Mouse (Mus musculus) embryonic facial prominence, embryonic 13.5 days (tissue): ENCODE measurements around the gene Slco4c1. TPM values are rescaled to one million over a fixed set of nuclear protein-coding genes. Genes with fewer than 3 reads are reported as not detected.

Experiments
- ATAC-seq: fragments of 200-750 bp; cut with Nextera tagmentation; 2 replicates; pipeline ENCODE4 v1.8.0; 2017; ENCODE audit warnings: low read depth; ENCODE audit not compliant: insufficient number of reproducible peaks, insufficient read depth, low FRiP score, low TSS enrichment
- H3K27ac ChIP-seq: fragments of 300-500 bp; sonication (generic); 2 replicates; pipeline ENCODE4 v1.5.1; 2015; ENCODE audit warnings: moderate library complexity, mild to moderate bottlenecking, inconsistent platforms
- H3K27me3 ChIP-seq: fragments of 300-500 bp; sonication (generic); 2 replicates; pipeline ENCODE4 v1.6.1; 2015; ENCODE audit warnings: mild to moderate bottlenecking, inconsistent platforms
- H3K36me3 ChIP-seq: fragments of 300-500 bp; sonication (generic); 2 replicates; pipeline ENCODE4 v1.6.1; 2015; ENCODE audit warnings: mild to moderate bottlenecking, inconsistent platforms
- H3K4me1 ChIP-seq: fragments of 300-500 bp; sonication (generic); 2 replicates; pipeline ENCODE4 v1.6.1; 2015; ENCODE audit warnings: inconsistent platforms
- H3K4me2 ChIP-seq: fragments of 300-500 bp; sonication (generic); 2 replicates; pipeline ENCODE4 v1.6.1; 2015; ENCODE audit warnings: moderate library complexity, mild to moderate bottlenecking, inconsistent platforms
- H3K4me3 ChIP-seq: fragments of 300-500 bp; sonication (generic); 2 replicates; pipeline ENCODE4 v1.5.1; 2015; ENCODE audit warnings: mild to moderate bottlenecking, inconsistent platforms
- H3K9ac ChIP-seq: fragments of 300-500 bp; sonication (generic); 2 replicates; pipeline ENCODE4 v1.6.1; 2015; ENCODE audit warnings: mild to moderate bottlenecking, inconsistent platforms
- H3K9me3 ChIP-seq: fragments of 300-500 bp; sonication (generic); 2 replicates; pipeline ENCODE4 v1.6.1; 2016; ENCODE audit warnings: inconsistent platforms
- WGBS: fragments of 180-500 bp; shearing (Covaris S2); methylation state at CpG from one replicate; pipeline ENCODE4 v1.1.7; 2015; ENCODE audit warnings: mixed read lengths; 5-methylcytosine and 5-hydroxymethylcytosine counted together
- polyA plus RNA-seq: library from polyadenylated mRNA; unstranded; fragments of >200 nt; fragmentation: Nextera tagmentation; extraction: Ambion mirVana; gene quantifications from 2 replicates; pipeline ENCODE4 v1.2.1, GENCODE M21; 2015

Gene Slco4c1
- polyA plus RNA-seq, 1 experiment from 2014 or later, result 0.48 TPM

GRCm38 (mm10) chr1:96766535-96766934 lies 105.4 kb downstream of the Slco4c1 start:
- no peaks in the 10 kb centered on the region for H3K27me3 ChIP-seq
- 24% methylated on average over 1 of the region's 1 CpGs for WGBS
- no peak for ATAC-seq
- H3K4me3 ChIP-seq, result no peak overlapping the region
- no peaks in the 10 kb centered on the region for H3K4me1 ChIP-seq
- no peak overlapping the region for H3K4me2 ChIP-seq
- H3K9ac ChIP-seq, result no peak overlapping the region
- H3K27ac ChIP-seq, result no peak overlapping the region
- no peaks in the 10 kb centered on the region for H3K36me3 ChIP-seq
- no peaks in the 10 kb centered on the region for H3K9me3 ChIP-seq
